Mouse (Mus musculus): ENCODE measurements around the gene Otud1. TPM values are rescaled to one million over a fixed set of nuclear protein-coding genes. Genes with fewer than 3 reads are reported as not detected.
A peak's percentile ranks its signal among the peaks of the same experiment; 100 is the strongest.

Otud1 gene
- polyA plus RNA-seq, 1 experiment from 2014 or later = 11.6 TPM

- ATAC-seq (ENCODE audit: insufficient number of reproducible peaks, low FRiP score) = no peak
- Histone ChIP-seq H3K27me3 (replicated peaks) (no peaks in the 10 kb centered on the region), H3K27ac (ENCODE audit: poor library complexity, severe bottlenecking) (0 out of 2 replicates have a peak overlapping the region, but pooled peaks have one; percentile 44)
Measured at GRCm38 (mm10) chr2:19646910-19647309, 10.6 kb upstream of the Otud1 start.

GRCm38 (mm10) chr2:19656436-19656835 is 1.1 kb upstream of the Otud1 start:
- WGBS = 34% methylated on average over 5 of the region's 5 CpGs
- Histone ChIP-seq H3K4me2 (peak overlapping the region; percentile 82), H3K4me1 (replicated peaks) (peaks cover 5% of the 10 kb centered on the region), H3K27me3 (replicated peaks) (0 out of 2 replicates have a peak, but pooled peaks cover 3% of the 10 kb centered on the region), H3K9ac (no peak overlapping the region), H3K4me3 (no peak overlapping the region), H3K9me3 (replicated peaks) (no peaks in the 10 kb centered on the region), H3K27ac (ENCODE audit: poor library complexity, severe bottlenecking) (no peak overlapping the region), H3K36me3 (no peaks in the 10 kb centered on the region)
- no peak for ATAC-seq (ENCODE audit: insufficient number of reproducible peaks, low FRiP score)

More at GRCm38 (mm10) chr2:19646910-19647309, 10.6 kb upstream of the Otud1 start:
- Histone ChIP-seq H3K9ac (no peak overlapping the region), H3K4me1 (replicated peaks) (peaks cover 21% of the 10 kb centered on the region; the same call in 1 of the 2 replicates), H3K4me3 (no peak overlapping the region), H3K36me3 (no peaks in the 10 kb centered on the region), H3K4me2 (no peak overlapping the region), H3K9me3 (replicated peaks) (no peaks in the 10 kb centered on the region)
- 0% methylated on average over 1 of the region's 1 CpGs for WGBS

- no peaks in the 10 kb centered on the region for H3K9me3 ChIP-seq (replicated peaks)
- no peaks in the 10 kb centered on the region for H3K36me3 ChIP-seq
- peak overlapping the region; percentile 89 for H3K4me3 ChIP-seq
- H3K4me1 ChIP-seq (replicated peaks) = peaks cover 8% of the 10 kb centered on the region
- peak; percentile 81 for ATAC-seq (ENCODE audit: insufficient number of reproducible peaks, low FRiP score)
- peak overlapping the region; percentile 98 for H3K27ac ChIP-seq (ENCODE audit: poor library complexity, severe bottlenecking)
- peak overlapping the region; percentile 82 for H3K4me2 ChIP-seq
- peak overlapping the region; percentile 96 for H3K9ac ChIP-seq
- 0 out of 2 replicates have a peak, but pooled peaks cover 3% of the 10 kb centered on the region for H3K27me3 ChIP-seq (replicated peaks)
- under 1% methylated on average over 108 of the region's 108 CpGs for WGBS
Measured at GRCm38 (mm10) chr2:19657881-19658589, 483 bp downstream of the Otud1 start.

GRCm38 (mm10) chr2:19658661-19659384 is 1.3 kb downstream of the Otud1 start:
- Histone ChIP-seq H3K4me1 (replicated peaks) (peaks cover 13% of the 10 kb centered on the region), H3K36me3 (no peaks in the 10 kb centered on the region), H3K9me3 (replicated peaks) (no peaks in the 10 kb centered on the region), H3K27me3 (replicated peaks) (0 out of 2 replicates have a peak, but pooled peaks cover 3% of the 10 kb centered on the region), H3K4me3 (peak overlapping the region; percentile 89), H3K27ac (ENCODE audit: poor library complexity, severe bottlenecking) (peak overlapping the region; percentile 98), H3K4me2 (peak overlapping the region; percentile 82), H3K9ac (peak overlapping the region; percentile 96)
- ATAC-seq (ENCODE audit: insufficient number of reproducible peaks, low FRiP score) = 0 out of 2 replicates have a peak, but pooled peaks have one; percentile 1
- WGBS = 2% methylated on average over 49 of the region's 49 CpGs

- Histone ChIP-seq H3K4me1 (replicated peaks) (peaks cover 30% of the 10 kb centered on the region), H3K27me3 (replicated peaks) (no peaks in the 10 kb centered on the region), H3K4me2 (peak overlapping the region; percentile 55; the same call in 1 of the 2 replicates), H3K4me3 (peak overlapping the region; percentile 31), H3K27ac (ENCODE audit: poor library complexity, severe bottlenecking) (no peak overlapping the region), H3K36me3 (no peaks in the 10 kb centered on the region), H3K9ac (no peak overlapping the region), H3K9me3 (replicated peaks) (no peaks in the 10 kb centered on the region)
- no peak for ATAC-seq (ENCODE audit: insufficient number of reproducible peaks, low FRiP score)
Measured at GRCm38 (mm10) chr2:19660875-19661274, 3.3 kb downstream of the Otud1 start.

- peaks cover 36% of the 10 kb centered on the region for H3K4me1 ChIP-seq (replicated peaks)
- peak; percentile 81 for ATAC-seq (ENCODE audit: insufficient number of reproducible peaks, low FRiP score)
- WGBS = 24% methylated on average over 4 of the region's 4 CpGs
- no peaks in the 10 kb centered on the region for H3K36me3 ChIP-seq
- H3K9me3 ChIP-seq (replicated peaks) = no peaks in the 10 kb centered on the region
- no peak overlapping the region for H3K9ac ChIP-seq
- no peak overlapping the region for H3K4me3 ChIP-seq
- H3K4me2 ChIP-seq = peak overlapping the region; percentile 38
- peak overlapping the region; percentile 79 for H3K27ac ChIP-seq (ENCODE audit: poor library complexity, severe bottlenecking)
- H3K27me3 ChIP-seq (replicated peaks) = no peaks in the 10 kb centered on the region
Measured at GRCm38 (mm10) chr2:19663146-19663848, 5.7 kb downstream of the Otud1 start.

- peak overlapping the region; percentile 14; the same call in 1 of the 2 replicates for H3K4me2 ChIP-seq
- H3K9ac ChIP-seq = no peak overlapping the region
- H3K4me1 ChIP-seq (replicated peaks) = peaks cover 36% of the 10 kb centered on the region
- 40% methylated on average over 6 of the region's 6 CpGs for WGBS
- peak; percentile 54; the same call in 1 of the 2 replicates for ATAC-seq (ENCODE audit: insufficient number of reproducible peaks, low FRiP score)
- no peaks in the 10 kb centered on the region for H3K27me3 ChIP-seq (replicated peaks)
- no peak overlapping the region for H3K4me3 ChIP-seq
- peak overlapping the region; percentile 58 for H3K27ac ChIP-seq (ENCODE audit: poor library complexity, severe bottlenecking)
- no peaks in the 10 kb centered on the region for H3K36me3 ChIP-seq
- 0 out of 2 replicates have a peak, but pooled peaks cover under 1% of the 10 kb centered on the region for H3K9me3 ChIP-seq (replicated peaks)
Measured at GRCm38 (mm10) chr2:19664147-19664546, 6.6 kb downstream of the Otud1 start.

GRCm38 (mm10) chr2:19664555-19665475 is 7.3 kb downstream of the Otud1 start:
- no peak overlapping the region for H3K4me2 ChIP-seq
- peaks cover 36% of the 10 kb centered on the region for H3K4me1 ChIP-seq (replicated peaks)
- no peak overlapping the region for H3K4me3 ChIP-seq
- no peaks in the 10 kb centered on the region for H3K36me3 ChIP-seq
- H3K9me3 ChIP-seq (replicated peaks) = 0 out of 2 replicates have a peak, but pooled peaks cover 4% of the 10 kb centered on the region
- no peak for ATAC-seq (ENCODE audit: insufficient number of reproducible peaks, low FRiP score)
- no peaks in the 10 kb centered on the region for H3K27me3 ChIP-seq (replicated peaks)
- WGBS = 46% methylated on average over 7 of the region's 7 CpGs
- H3K9ac ChIP-seq = no peak overlapping the region
- H3K27ac ChIP-seq (ENCODE audit: poor library complexity, severe bottlenecking) = peak overlapping the region; percentile 58

- 0 out of 2 replicates have a peak, but pooled peaks cover 4% of the 10 kb centered on the region for H3K9me3 ChIP-seq (replicated peaks)
- H3K9ac ChIP-seq = no peak overlapping the region
- no peaks in the 10 kb centered on the region for H3K27me3 ChIP-seq (replicated peaks)
- no peaks in the 10 kb centered on the region for H3K36me3 ChIP-seq
- peaks cover 41% of the 10 kb centered on the region for H3K4me1 ChIP-seq (replicated peaks)
- ATAC-seq (ENCODE audit: insufficient number of reproducible peaks, low FRiP score) = no peak
- 34% methylated on average over 3 of the region's 3 CpGs for WGBS
- peak overlapping the region; percentile 18; the same call in 1 of the 2 replicates for H3K27ac ChIP-seq (ENCODE audit: poor library complexity, severe bottlenecking)
- no peak overlapping the region for H3K4me3 ChIP-seq
- no peak overlapping the region for H3K4me2 ChIP-seq
Measured at GRCm38 (mm10) chr2:19665841-19666240, 8.3 kb downstream of the Otud1 start.
